Mouse (Mus musculus) urinary bladder, postnatal 36 days (tissue): ENCODE results near the gene Psmc6.

ENCODE experiments used
- DNase-seq, 2 experiments: peaks; one replicate each; pipeline ENCODE4 v3.0.0; 2022; ENCODE audit warnings: low spot score in 2 of 2, mixed read lengths in 1 of 2

Gene Psmc6

DNA sequence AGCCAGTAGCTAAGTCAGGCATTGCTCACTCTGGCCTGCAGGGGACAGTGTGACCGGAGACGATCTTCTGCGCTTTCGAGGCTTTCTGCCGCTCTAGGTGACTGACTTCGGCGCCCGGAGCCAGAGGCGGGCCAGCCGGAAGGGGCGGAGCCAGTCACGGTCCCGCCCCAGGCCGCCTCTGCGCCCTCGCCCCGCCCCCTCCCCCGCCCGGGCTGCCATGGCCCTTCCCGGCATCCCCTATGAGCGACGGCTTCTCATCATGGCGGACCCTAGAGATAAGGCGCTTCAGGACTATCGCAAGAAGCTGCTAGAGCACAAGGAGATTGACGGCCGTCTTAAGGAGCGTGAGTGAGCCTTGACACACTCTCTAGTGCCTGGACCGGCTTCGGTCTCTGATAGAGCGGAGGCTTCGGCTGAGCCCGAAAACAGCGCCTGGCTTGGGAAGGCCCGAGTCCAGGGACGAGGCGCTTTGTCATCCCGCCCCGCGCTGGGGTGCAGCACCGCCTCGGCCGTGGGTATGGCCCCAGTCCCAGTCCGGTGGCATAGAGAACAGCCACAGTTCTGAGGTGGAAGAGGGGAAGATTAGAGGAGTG lies at the start of gene Psmc6:
TSS of gene Psmc6 (plus strand) at position 200 of the 593 bp plus-strand sequence.
- peak; percentile 82 to 91 for DNase-seq

DNA sequence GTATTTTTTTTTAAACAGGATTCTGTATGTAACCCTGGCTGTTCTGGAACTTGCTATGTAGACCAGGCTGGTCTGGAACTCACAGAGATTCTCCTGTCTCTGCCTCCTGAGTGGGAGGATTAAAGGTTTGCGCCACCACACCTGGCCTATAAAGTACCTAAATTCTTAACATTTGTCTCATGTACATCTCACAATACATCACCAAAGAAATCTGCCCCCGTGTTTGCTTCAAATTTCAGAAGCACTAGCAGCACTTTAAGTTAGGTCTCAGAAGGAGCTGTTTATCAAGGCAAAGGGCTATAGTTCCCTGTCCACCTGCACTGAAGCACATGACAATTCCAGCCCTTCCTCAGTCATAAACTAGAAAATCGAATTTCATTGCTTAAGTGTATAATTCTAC lies 47.5 kb upstream of the Psmc6 start:
- DNase-seq = no peak

DNA sequence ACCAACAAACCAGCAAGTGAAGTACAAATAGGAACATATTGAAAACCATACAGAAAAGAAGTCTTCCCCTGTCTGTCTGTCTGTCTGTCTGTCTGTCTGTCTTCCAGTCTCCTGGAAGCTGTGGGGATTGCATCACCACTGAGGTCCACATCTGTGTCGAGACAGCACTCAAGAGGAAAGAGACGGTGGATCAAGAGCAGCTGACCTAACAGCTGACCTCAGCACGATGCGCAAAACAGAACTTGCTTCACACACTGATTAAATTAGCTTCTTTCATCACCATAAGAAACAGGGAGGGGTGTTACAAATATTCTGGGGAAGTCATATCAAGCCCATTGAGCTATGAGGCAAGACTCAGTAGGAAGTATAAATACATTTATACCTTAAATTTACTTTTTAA lies 38.0 kb upstream of the Psmc6 start:
- no peak for DNase-seq

DNA sequence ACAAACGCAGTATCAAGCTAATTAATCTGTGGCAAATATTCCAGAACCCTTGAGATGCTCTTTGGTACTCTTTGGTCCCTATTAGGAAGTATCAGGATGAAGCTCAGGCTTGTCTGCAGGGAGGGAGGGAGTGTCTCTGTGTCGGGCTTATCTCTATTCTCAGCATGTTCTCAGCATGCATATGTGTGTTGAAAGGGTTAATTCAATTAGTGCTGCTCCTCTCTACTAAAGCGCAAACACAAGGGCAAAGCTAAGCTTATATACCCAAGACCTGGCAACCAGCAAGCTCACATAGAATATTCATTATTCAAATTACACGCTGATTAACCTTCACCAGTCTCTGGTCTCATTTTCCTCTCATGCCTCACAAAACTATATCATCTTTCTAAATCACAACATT lies 25.6 kb upstream of the Psmc6 start:
- no peak for DNase-seq

DNA sequence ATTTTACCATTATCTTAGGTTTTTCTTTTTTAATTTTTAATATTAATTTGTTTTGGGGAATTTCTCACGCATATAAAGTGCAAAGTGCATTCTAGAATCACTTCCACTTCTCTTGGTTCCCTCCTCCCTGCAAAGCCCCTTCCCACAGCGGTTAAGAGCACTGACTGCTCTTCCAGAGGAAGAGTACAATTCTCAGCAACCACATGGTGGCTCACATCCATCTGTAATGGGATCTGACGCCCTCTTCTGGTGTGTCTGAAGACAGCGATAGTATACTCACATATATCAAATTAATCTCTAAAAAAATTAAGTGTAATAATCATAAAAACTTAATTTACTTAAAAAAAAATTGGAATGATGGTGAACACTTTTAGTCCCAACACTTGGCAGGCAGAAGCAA lies 25.2 kb upstream of the Psmc6 start:
- DNase-seq = no peak

DNA sequence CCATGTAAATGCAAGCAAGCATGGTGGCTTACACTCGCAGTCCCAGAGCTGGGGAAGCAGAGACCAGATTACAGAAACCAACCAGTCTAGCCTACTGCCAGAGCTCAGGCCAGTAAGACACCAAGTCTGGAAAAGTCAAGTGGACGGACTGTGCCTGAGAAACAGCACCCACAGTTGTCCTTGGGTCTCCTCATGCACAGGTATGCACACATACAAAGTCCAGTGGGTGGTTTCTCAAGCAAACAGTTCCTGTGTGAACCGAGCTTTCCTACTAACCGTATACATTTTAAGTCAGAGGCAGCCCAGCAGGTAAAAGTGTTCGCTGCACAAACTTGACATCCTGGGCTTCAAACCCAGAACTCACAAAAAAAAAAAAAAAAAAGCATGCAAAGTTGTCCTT lies 23.7 kb upstream of the Psmc6 start:
- DNase-seq = no peak

DNA sequence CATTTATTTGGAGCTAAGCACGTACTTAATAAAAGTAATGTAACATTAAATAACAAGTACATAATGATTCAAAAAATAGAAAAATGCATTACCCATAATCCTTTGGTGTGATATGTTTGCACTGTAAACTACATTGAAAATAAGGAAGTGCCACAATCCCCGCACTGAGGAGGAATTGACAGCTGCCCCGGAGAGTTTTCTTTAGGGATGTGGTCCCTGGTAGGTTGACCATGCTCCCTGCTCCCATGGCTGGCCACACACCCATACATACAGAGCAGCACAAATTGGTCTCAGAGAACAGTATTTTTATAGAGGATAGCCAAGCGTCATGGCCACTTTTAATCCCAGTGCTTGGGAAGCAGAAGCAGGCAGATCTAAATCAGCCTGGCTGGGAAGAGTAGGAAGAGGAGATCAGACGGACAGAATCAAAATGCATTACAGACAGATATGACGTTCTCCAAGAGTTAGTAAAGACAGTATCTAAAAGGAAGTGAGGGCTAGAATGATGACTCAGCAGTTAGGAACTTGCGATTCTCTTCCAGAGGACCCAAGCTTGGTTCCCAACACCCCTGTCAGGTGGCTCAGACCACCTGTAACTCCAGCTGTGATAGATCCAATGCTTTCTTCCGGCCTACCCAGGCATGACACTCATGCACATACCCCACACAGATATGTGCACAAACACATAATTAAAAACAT lies 21.8 kb upstream of the Psmc6 start:
- no peak for DNase-seq

DNA sequence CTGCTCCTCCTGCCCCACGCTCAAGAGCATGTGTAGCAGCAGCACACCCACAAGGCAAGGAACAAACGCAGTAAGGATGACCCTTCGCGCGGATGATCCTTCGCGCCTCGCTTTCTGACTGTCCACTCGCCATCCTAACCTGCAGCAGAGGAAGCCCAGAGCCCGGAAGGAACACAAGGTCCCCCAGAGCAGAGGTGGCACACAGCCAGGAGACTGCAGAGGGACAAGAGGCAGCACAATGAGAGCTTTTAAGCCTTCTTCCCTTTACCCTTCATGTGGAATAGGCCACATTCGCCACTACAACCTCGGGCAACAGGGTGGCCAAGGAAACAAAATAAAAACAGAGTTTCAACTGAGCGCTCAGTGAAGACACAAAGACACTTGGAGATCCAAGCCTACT lies 19.9 kb upstream of the Psmc6 start:
- no peak for DNase-seq

DNA sequence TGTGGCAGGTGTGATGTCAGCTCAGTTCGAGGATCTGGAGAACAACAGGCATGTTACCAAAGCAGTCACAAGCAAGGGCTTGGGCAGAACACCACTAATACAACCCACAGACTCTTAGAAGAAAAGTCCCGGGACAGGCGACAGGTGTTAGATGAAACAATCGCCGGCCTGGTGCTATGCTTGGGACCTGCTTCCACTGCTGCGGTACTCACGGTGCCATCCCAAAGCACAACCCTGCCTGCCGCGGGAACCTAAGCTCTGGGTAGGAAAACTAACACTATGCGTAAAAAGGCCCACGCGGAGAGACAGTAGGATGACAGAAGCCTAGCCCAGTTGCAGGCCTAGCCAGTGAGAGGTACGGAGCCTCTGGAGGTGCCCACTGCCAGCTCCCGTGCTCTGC lies 19.5 kb upstream of the Psmc6 start:
- DNase-seq = no peak

DNA sequence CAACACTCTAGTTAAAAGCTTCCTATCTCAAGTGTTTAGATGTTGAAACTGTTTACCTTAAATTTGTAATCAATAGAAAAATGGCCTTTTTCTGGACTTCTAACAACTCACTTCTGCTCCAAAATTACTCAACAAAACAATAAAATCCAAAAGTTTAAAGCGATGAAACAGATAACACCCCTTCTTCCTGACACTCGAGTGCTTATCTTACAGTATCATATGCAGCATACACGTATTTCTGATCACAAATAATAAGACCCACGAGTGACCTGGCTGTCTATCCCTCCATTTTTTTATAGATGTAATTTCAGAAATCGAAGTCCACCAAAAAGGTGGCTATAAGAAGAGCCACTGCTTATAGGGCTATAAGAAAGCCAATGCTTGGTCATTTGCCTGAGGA lies 12.7 kb upstream of the Psmc6 start:
- no peak for DNase-seq

DNA sequence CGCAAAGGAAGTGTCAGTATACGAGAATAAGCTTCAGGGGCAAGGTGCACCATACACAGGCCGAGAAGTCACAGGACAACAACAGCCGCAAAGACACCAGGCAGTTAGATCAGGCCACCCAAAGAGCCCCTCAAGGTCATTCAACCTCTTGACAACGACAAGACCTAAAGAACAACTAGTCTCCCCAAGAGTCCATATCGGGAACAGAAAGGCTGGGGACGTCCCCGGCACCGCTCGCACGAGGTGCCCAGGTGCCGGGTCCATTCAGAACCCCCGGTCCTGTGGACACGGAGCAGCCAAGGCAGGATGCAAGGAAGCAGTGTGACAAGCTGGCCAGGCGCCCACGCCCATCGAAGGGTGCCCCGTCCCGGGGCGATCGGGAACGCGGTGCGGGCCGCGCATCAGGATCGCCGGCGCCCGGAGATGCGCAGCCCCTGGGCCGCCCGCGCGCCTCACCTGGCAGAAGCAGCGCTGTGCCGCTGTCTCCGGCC lies 11.6 kb upstream of the Psmc6 start:
- DNase-seq = no peak

DNA sequence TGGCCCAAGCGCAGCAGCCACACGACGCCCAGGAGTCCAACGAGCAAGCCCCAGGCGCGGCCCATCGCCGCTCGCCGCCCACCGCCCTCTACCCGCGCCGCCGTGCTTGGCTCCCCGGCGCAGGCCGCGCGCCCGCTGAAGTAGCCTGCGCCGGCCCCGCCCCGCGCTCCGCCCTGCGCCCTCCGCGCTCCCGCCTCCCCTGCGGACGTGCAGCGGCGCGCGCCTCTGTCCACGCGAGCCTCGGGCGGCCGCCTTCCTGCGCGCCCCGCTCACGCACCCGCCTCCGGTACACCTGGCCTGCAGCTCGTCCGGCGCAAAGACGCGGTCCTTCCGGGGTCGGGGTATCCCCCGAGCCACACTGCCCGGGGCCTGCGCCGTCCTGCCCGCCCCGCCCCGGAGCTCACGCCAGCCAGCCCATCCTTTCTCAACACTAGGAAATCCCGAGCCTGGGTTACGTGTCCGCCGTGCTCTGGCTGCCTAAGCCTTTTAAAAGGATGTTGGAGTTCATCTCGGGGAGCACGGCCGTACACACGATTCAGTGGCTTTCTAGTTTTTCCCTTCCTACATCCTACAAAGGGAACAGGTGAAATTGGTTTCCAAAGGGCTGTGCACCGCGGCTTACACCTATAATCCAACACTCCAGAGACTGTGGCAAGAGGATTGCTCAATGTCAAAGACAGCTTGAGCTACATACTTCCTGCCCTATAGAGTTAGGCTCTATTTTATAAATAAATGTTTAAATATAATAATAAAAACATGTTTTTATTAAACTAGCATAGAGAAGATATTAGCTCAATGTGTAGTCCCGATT lies 11.0 kb upstream of the Psmc6 start, which contains the start of gene Ero1l:
TSS of gene Ero1l (minus strand) at position 346 of the 811 bp plus-strand sequence.
- peak; percentile 73 to 79 for DNase-seq

DNA sequence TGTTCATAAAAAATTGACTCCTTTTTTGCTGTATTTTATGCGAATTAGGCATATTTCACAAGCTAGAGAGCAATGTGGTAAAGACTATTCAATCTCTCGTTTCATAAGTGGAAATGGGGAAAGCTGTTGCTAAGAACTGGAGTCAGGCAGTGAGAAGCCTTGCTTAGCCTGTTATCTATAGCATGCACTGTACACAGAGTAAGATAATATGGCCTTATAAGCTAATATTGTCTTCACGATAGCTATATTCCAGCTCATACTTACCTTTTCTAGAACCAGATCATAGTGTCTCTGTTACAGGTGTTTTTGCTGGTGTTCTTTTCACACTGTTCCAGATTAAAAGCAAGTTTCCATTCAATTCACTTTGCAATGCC lies 10.4 kb upstream of the Psmc6 start:
- no peak for DNase-seq

DNA sequence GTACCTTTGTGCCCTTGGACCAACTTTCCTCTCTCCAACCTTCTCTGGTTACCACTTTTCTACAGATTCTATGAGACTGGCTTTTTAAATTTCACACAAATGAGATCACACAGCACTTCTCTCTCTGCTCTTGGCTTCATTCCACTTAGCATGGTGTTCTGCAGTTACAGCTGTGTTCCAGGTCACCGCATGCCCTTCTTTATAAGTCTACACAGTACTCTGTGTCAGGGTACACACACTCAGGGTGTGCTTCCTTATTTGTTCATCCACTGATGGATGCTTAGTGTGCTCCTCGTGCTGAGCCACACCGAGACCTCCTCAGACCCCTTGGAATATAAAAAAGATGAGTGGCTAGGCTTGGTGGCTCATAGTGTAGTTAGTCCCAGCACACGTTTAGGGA lies 9.5 kb upstream of the Psmc6 start:
- no peak for DNase-seq

DNA sequence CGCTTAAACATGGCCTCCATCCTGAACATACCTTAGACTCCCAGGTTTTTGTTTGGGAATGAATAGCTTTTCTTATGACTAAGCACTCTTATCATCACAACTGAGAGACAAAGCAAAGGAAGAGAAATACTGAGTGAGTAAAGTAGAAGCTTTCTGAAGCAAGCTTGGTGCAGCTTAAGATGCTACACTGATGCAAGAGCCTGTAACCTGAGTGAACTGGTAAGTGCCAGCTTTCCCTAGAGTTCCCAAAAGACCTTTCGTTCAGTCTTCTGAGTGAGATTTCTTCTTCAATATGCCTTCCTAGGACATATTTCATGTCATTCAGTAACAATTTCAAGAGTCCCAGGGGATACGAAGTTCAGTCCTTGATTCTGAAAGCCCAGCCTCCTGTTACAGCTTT lies 8.5 kb upstream of the Psmc6 start:
- no peak for DNase-seq

DNA sequence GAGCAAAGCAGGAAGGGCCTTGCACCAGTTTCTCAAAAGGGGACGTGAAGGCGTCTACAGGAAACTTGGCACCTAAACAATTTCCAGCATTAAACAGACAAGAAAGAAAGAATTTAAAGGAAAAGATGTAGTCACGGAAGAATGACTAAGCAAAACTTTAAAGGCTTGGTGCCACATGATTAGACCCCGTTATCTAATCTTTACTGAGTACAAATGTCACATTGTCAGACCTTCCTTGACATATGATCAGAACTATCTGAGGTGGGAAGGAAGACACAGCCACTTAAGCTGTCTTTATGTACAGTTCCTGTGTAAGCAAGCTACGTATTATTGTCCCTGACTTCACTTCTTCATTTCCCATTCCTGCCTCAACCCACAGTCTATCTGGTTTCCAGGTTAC lies 8.0 kb upstream of the Psmc6 start:
- no peak for DNase-seq

DNA sequence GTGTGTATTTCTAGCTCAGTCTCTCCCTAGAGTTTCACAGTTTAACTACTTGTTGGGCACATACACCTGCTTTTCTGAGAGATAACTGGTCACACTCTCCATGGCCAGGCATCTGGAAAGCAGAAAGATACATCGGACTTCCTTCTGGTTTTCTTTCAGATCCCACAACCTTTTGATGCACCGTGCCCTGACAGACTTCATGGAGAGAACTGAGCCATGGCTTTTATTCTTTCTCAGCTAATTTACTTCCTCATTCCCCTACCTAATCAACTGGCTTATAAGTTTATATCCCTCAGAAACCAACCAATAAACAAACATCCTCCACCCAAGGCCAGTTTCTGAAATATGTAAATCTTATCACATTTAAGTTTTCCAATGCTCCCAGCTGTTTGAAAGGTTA lies 7.1 kb upstream of the Psmc6 start:
- DNase-seq = no peak

DNA sequence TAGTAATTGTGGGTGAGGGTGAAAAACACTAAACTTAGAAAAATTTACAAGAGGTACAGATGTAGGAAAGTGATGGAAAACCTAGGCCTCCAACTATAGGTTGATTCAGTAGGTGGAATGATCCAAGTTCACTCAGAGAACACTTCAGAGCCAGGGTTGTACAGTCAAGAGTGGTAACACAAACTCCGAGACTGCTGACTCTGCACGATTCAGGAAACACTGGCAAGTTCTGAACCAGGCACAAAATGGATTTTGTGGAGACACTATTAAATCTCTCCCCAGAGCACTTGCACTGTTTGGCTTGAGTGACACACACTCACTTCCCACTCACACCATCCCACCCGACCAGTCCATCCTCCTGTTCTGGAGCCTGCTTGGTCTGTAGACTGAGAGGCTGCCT lies 6.3 kb upstream of the Psmc6 start:
- DNase-seq = no peak

DNA sequence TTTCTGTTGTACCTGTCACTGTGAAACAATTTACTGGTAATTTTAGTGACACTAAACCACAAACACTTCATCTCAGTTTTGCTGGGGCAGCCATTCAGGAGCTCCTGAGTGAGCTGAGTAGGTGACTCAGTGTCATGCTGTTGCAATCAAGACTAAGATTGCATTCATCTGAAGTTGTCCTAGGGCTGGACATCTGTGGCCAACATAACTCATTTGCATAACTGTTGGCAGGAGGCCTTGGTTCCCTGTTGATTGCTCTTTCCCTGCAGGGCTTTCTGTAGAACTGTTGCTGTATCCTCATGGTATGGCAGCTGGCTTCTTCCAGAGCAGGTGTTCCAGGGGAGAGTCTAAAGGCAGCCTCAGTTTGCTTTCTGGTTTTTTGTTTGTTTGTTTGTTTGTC lies 4.1 kb upstream of the Psmc6 start:
- no peak for DNase-seq

DNA sequence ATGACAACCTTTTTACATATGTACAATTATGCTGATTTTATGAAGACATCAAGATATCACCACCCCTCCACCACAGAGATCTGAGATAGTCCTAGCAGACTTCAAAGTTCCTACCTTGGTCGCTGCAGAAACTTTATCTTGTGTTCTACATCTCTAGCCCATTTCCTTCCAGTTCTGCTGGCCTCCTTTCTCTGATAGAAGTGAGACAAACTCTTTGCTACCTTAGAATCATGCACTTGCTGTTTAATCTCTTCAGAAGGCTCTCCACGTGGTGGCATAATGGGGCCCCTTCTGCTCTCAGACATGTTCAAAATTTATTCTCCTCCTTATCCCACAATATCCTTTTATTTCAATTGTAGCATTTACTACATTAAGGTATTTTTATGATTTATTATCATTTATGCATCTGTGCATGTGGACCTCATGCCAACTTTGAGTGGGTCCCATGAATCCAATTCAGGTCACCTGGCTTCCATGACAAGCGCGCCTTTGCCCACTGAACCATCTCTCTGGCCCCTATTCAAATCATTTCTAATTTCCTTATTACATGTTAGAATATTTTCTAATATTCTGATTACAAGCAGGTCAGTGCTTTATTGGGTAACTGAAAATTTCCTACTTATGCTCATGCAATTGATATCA lies 1.4 kb upstream of the Psmc6 start:
- DNase-seq = no peak

DNA sequence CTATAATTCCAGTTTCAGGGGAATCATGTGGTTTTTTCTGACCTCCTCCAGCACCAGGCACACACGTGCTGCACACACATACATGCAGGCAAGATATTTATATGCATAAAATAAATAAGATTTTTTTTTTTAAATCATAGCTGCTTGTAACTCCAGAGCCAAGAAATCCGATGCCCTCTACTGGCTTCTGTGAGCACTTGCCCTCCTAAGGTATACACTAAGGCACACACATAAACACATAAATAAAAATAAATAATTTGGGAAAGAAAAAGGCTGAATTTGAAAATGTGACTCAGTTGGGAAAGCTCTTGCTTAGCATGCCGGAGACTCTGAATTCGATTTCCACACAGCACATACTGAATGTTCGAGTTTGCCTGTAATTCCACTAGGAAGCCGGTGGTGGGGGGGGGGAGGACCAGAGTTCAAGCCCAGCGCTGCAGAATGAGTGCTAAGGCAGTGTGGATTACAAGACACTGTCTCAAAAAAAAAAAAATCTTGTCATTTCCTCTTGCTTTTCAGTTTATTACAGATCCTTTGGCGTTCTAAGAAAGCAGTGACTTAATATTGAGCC lies 485 bp upstream of the Psmc6 start:
- DNase-seq = no peak
